Mouse (Mus musculus): ENCODE measurements around the gene Stk38.
"Not testable (repeated sequence)": the region's sequence is repeated elsewhere in the genome, so short reads cannot be mapped to it uniquely, and the experiment has no call there.

The Stk38 gene

GRCm38 (mm10) chr17:29007641-29008325 is at the start of gene Stk38:
Gene Stk38, minus strand, starts transcription at chr17:29007995.
- DNase-seq (ENCODE audit: low spot score): peak; percentile 94

- no peak for DNase-seq (ENCODE audit: low spot score)
Observed at GRCm38 (mm10) chr17:29057361-29057890, 49.6 kb upstream of the Stk38 start.

GRCm38 (mm10) chr17:29056699-29057151 is 48.9 kb upstream of the Stk38 start:
- DNase-seq (ENCODE audit: low spot score): no peak

GRCm38 (mm10) chr17:29056207-29056606 is 48.4 kb upstream of the Stk38 start:
- DNase-seq (ENCODE audit: low spot score): no peak

GRCm38 (mm10) chr17:29055586-29055985 is 47.8 kb upstream of the Stk38 start:
- DNase-seq (ENCODE audit: low spot score): no peak

- no peak for DNase-seq (ENCODE audit: low spot score)
Observed at GRCm38 (mm10) chr17:29054429-29054828, 46.6 kb upstream of the Stk38 start.

GRCm38 (mm10) chr17:29053841-29054240 is 46.0 kb upstream of the Stk38 start:
- no peak for DNase-seq (ENCODE audit: low spot score)

GRCm38 (mm10) chr17:29053067-29053466 is 45.3 kb upstream of the Stk38 start:
- no peak for DNase-seq (ENCODE audit: low spot score)

- DNase-seq (ENCODE audit: low spot score): no peak
Observed at GRCm38 (mm10) chr17:29050791-29051190, 43.0 kb upstream of the Stk38 start.

GRCm38 (mm10) chr17:29049923-29050322 is 42.1 kb upstream of the Stk38 start:
- DNase-seq (ENCODE audit: low spot score): no peak

- no peak for DNase-seq (ENCODE audit: low spot score)
Observed at GRCm38 (mm10) chr17:29049508-29049889, 41.7 kb upstream of the Stk38 start.

- peak; percentile 79 for DNase-seq (ENCODE audit: low spot score)
Observed at GRCm38 (mm10) chr17:29048748-29049507, 41.1 kb upstream of the Stk38 start.

- DNase-seq (ENCODE audit: low spot score): no peak
Observed at GRCm38 (mm10) chr17:29047697-29048514, 40.1 kb upstream of the Stk38 start.

GRCm38 (mm10) chr17:29046863-29047262 is 39.1 kb upstream of the Stk38 start:
- no peak for DNase-seq (ENCODE audit: low spot score)

GRCm38 (mm10) chr17:29045741-29046530 is 38.1 kb upstream of the Stk38 start:
- DNase-seq (ENCODE audit: low spot score): no peak

- peak; percentile 51 for DNase-seq (ENCODE audit: low spot score)
Observed at GRCm38 (mm10) chr17:29044925-29045319, 37.1 kb upstream of the Stk38 start.

GRCm38 (mm10) chr17:29044146-29044924 is 36.5 kb upstream of the Stk38 start:
- no peak for DNase-seq (ENCODE audit: low spot score)

- DNase-seq (ENCODE audit: low spot score): no peak
Observed at GRCm38 (mm10) chr17:29043583-29043982, 35.8 kb upstream of the Stk38 start.

- no peak for DNase-seq (ENCODE audit: low spot score)
Observed at GRCm38 (mm10) chr17:29042569-29042968, 34.8 kb upstream of the Stk38 start.

GRCm38 (mm10) chr17:29041632-29042031 is 33.8 kb upstream of the Stk38 start:
- not testable (repeated sequence) for DNase-seq (ENCODE audit: low spot score)

GRCm38 (mm10) chr17:29039351-29039750 is 31.6 kb upstream of the Stk38 start:
- DNase-seq (ENCODE audit: low spot score): no peak
